ENCODE assay signal across 11 mouse cellular contexts in the genomic region with DNA sequence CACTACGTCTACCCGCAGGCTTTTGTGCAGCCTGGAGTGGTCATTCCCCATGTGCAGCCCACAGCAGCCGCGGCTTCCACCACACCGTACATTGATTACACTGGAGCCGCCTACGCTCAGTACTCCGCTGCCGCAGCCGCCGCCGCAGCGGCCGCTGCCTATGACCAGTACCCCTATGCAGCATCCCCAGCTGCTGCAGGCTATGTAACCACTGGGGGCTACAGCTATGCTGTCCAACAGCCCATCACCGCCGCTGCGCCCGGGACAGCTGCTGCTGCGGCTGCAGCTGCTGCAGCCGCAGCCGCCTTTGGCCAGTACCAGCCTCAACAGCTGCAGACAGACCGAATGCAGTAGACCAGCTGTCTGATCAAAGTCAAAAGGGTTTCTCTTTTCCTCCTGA. TPM values are rescaled to one million over a fixed set of nuclear protein-coding genes. Genes with fewer than 3 reads are reported as not detected.
A peak's percentile ranks its signal among the peaks of the same experiment; 100 is the strongest.
DNase-seq lines count a peak whose midpoint lies in the region; ATAC-seq lines count a peak whose summit lies in the region.
"Had no signal": no experiment of that assay in that cellular context is flagged by ENCODE, and none has a peak within 500 bp of the region (broad histone marks: within the 10 kb centered on the region; RNA-seq: fewer than 3 reads in every experiment).

No protein-coding gene starts in this region.

- no peak for DNase-seq in heart, postnatal 25 days (ENCODE audit: low spot score)
- DNase-seq in lung, adult 18-20 months, result no peak
- no peak for DNase-seq in cerebellum, postnatal 25 days
- no peak for DNase-seq in gastrocnemius, postnatal 10 days
- DNase-seq: cerebellum, adult 8-10 months; kidney, postnatal 36 days; right cerebral cortex, postnatal 14 days had no signal

- peak overlapping the region; percentile 63 for H3K9ac ChIP-seq in heart, embryonic 12.5 days
- no peak overlapping the region for H3K9ac ChIP-seq in lung, embryonic 16.5 days (ENCODE audit: low read length)
- H3K9ac ChIP-seq in hindbrain, embryonic 13.5 days, result peak overlapping the region; percentile 43; the same call in 1 of the 2 replicates
- no peak overlapping the region for H3K9ac ChIP-seq in stomach, embryonic 15.5 days

- intact Hi-C loops in heart, postnatal 25 days (cut with DNase I), result no loop called here

- peak overlapping the region; percentile 98 for H3K27ac ChIP-seq in heart, embryonic 12.5 days (ENCODE audit: poor library complexity, severe bottlenecking)
- no peak overlapping the region for H3K27ac ChIP-seq in lung, embryonic 16.5 days (ENCODE audit: low read length)
- no peak overlapping the region for H3K27ac ChIP-seq in hindbrain, embryonic 13.5 days
- no peak overlapping the region for H3K27ac ChIP-seq in stomach, embryonic 15.5 days

- H3K9me3 ChIP-seq in heart, embryonic 12.5 days (replicated peaks), result no peaks in the 10 kb centered on the region
- H3K9me3 ChIP-seq in lung, embryonic 16.5 days (ENCODE audit: control insufficient read depth, low read length), result no peaks in the 10 kb centered on the region
- H3K9me3 ChIP-seq in hindbrain, embryonic 13.5 days, result no peaks in the 10 kb centered on the region
- H3K9me3 ChIP-seq in stomach, embryonic 15.5 days, result no peaks in the 10 kb centered on the region

- peak overlapping the region; percentile 6; the same call in 1 of the 2 replicates for H3K4me2 ChIP-seq in heart, embryonic 12.5 days
- peak overlapping the region; percentile 1; the same call in 1 of the 2 replicates for H3K4me2 ChIP-seq in lung, embryonic 16.5 days (ENCODE audit: low read depth, low read length)
- H3K4me2 ChIP-seq in hindbrain, embryonic 13.5 days, result 0 out of 2 replicates have a peak overlapping the region, but pooled peaks have one; percentile 30
- peak overlapping the region; percentile 40 for H3K4me2 ChIP-seq in stomach, embryonic 15.5 days

- H3K36me3 ChIP-seq in heart, embryonic 12.5 days, result peaks cover 35% of the 10 kb centered on the region
- H3K36me3 ChIP-seq in lung, embryonic 16.5 days (ENCODE audit: control insufficient read depth, insufficient read depth, low read length), result no peaks in the 10 kb centered on the region
- H3K36me3 ChIP-seq in hindbrain, embryonic 13.5 days, result peaks cover 17% of the 10 kb centered on the region
- no peaks in the 10 kb centered on the region for H3K36me3 ChIP-seq in stomach, embryonic 15.5 days

- H3K4me3 ChIP-seq in heart, embryonic 12.5 days, result no peak overlapping the region
- no peak overlapping the region for H3K4me3 ChIP-seq in lung, embryonic 16.5 days (ENCODE audit: low read length)
- no peak overlapping the region for H3K4me3 ChIP-seq in hindbrain, embryonic 13.5 days
- H3K4me3 ChIP-seq in stomach, embryonic 15.5 days (replicated peaks), result 0 out of 2 replicates have a peak overlapping the region, but pooled peaks have one; percentile 14

- peaks cover 42% of the 10 kb centered on the region for H3K4me1 ChIP-seq in heart, embryonic 12.5 days (replicated peaks)
- no peaks in the 10 kb centered on the region for H3K4me1 ChIP-seq in lung, embryonic 16.5 days (replicated peaks; ENCODE audit: control insufficient read depth, insufficient read depth, low read length)
- H3K4me1 ChIP-seq in hindbrain, embryonic 13.5 days (replicated peaks), result 0 out of 2 replicates have a peak, but pooled peaks cover 5% of the 10 kb centered on the region
- H3K4me1 ChIP-seq in stomach, embryonic 15.5 days, result no peaks in the 10 kb centered on the region

- 69% methylated on average over 22 of the region's 22 CpGs for WGBS in heart, embryonic 12.5 days
- WGBS in lung, embryonic 16.5 days, result 41% methylated on average over 22 of the region's 22 CpGs
- WGBS in hindbrain, embryonic 13.5 days, result 75% methylated on average over 22 of the region's 22 CpGs
- 55% methylated on average over 22 of the region's 22 CpGs for WGBS in stomach, embryonic 15.5 days

- H3K27me3 ChIP-seq in heart, embryonic 12.5 days (replicated peaks), result no peaks in the 10 kb centered on the region
- no peaks in the 10 kb centered on the region for H3K27me3 ChIP-seq in lung, embryonic 16.5 days (ENCODE audit: control insufficient read depth, insufficient read depth, low read depth, low read length)
- no peaks in the 10 kb centered on the region for H3K27me3 ChIP-seq in hindbrain, embryonic 13.5 days
- peaks cover 4% of the 10 kb centered on the region; the same call in 1 of the 2 replicates for H3K27me3 ChIP-seq in stomach, embryonic 15.5 days (replicated peaks)

- ATAC-seq in heart, embryonic 12.5 days (ENCODE audit: insufficient number of reproducible peaks, low FRiP score), result no peak
- 0 out of 2 replicates have a peak, but pooled peaks have one; percentile 17 for ATAC-seq in lung, embryonic 16.5 days (ENCODE audit: low read depth)
- no peak for ATAC-seq in hindbrain, embryonic 13.5 days (ENCODE audit: low FRiP score)
- no peak for ATAC-seq in stomach, embryonic 15.5 days (ENCODE audit: insufficient read depth, low FRiP score, low read depth)

RNA-seq across cellular contexts. Expression of a gene that starts 10.7 kb away (rescaled TPM):
- polyA plus RNA-seq in heart, embryonic 12.5 days (2016; fragmentation: Nextera tagmentation; extraction: Ambion mirVana), result 73.3 and 73.4 TPM in 2 replicates
- total RNA-seq in heart, postnatal 25 days (2021), result 100 to 1,000 TPM; 188 to 202 TPM
- 2.6 and 3.2 TPM in 2 replicates for polyA plus RNA-seq in lung, embryonic 16.5 days (2015; fragmentation: Nextera tagmentation; extraction: Ambion mirVana)
- polyA plus RNA-seq in hindbrain, embryonic 13.5 days (2015; fragmentation: Nextera tagmentation; extraction: Ambion mirVana), result 2.1 and 2.3 TPM in 2 replicates
- 2.2 and 2.3 TPM in 2 replicates for polyA plus RNA-seq in stomach, embryonic 15.5 days (2015; fragmentation: Nextera tagmentation; extraction: Ambion mirVana)
- total RNA-seq in gastrocnemius, postnatal 10 days (2021), result 100 to 1,000 TPM; 170 to 193 TPM

Comparison
In these comparisons a context has a peak if more than half of its experiments do, and no peak if none do; other contexts are left out.
1. H3K9ac ChIP-seq: peak in heart, embryonic 12.5 days (single experiment) and hindbrain, embryonic 13.5 days (single experiment); none in lung, embryonic 16.5 days (single experiment) and stomach, embryonic 15.5 days (single experiment).
2. RNA of a gene that starts 10.7 kb away (polyA plus RNA-seq): 73.3 to 73.4 TPM in heart, embryonic 12.5 days; 2.6 to 3.2 TPM in lung, embryonic 16.5 days, 2.2 to 2.3 TPM in stomach, embryonic 15.5 days and 2.1 to 2.3 TPM in hindbrain, embryonic 13.5 days; every median in the first group is over 10 times any median in the second.
3. Peak in every context shown above with its lines, with median percentiles within 50 percentile points of each other: H3K4me2 ChIP-seq.